Mouse (Mus musculus) testis, adult 2 months (tissue): ENCODE data around the gene Rnf11.

Experiments
- CTCF ChIP-seq: fragments of 200-500 bp; IDR thresholded peaks from 2 replicates; pipeline ENCODE4 v1.5.1; 2012; ENCODE audit warnings: low read depth, mild to moderate bottlenecking, inconsistent platforms, low read length, moderate library complexity; ENCODE audit not compliant: control insufficient read depth, insufficient read depth, insufficient replicate concordance
- POLR2A ChIP-seq: fragments of 200-500 bp; IDR thresholded peaks from 2 replicates; pipeline ENCODE4 v1.6.1; 2012; ENCODE audit warnings: low read depth, mild to moderate bottlenecking, inconsistent platforms, low read length, moderate library complexity; ENCODE audit not compliant: control insufficient read depth

- TF ChIP-seq CTCF (no peak), POLR2A (no peak)
Observed at GRCm38 (mm10) chr4:109439825-109440248, 44.7 kb downstream of the Rnf11 start.
